Mouse (Mus musculus) stomach, embryonic 15.5 days (tissue): ENCODE data around the gene Acadvl. TPM values are rescaled to one million over a fixed set of nuclear protein-coding genes. Genes with fewer than 3 reads are reported as not detected.

ENCODE experiments used
- ATAC-seq: fragments of 200-750 bp; cut with Nextera tagmentation; 2 replicates; pipeline ENCODE4 v1.8.0; 2017; ENCODE audit warnings: low read depth, moderate number of reproducible peaks, moderate TSS enrichment; ENCODE audit not compliant: insufficient read depth, low FRiP score
- H3K27ac ChIP-seq: fragments of 300-500 bp; sonication (generic); 2 replicates; pipeline ENCODE4 v1.5.1; 2015; ENCODE audit warnings: mild to moderate bottlenecking, inconsistent platforms
- H3K27me3 ChIP-seq: fragments of 300-500 bp; sonication (generic); replicated peaks from 2 replicates; pipeline ENCODE4 v1.6.1; 2015; ENCODE audit warnings: inconsistent platforms
- H3K36me3 ChIP-seq: fragments of 300-500 bp; sonication (generic); 2 replicates; pipeline ENCODE4 v1.6.1; 2015; ENCODE audit warnings: inconsistent platforms
- H3K4me1 ChIP-seq: fragments of 300-500 bp; sonication (generic); 2 replicates; pipeline ENCODE4 v1.6.1; 2015; ENCODE audit warnings: inconsistent platforms
- H3K4me2 ChIP-seq: fragments of 300-500 bp; sonication (generic); 2 replicates; pipeline ENCODE4 v1.6.1; 2015; ENCODE audit warnings: mild to moderate bottlenecking, inconsistent platforms
- H3K4me3 ChIP-seq: fragments of 300-500 bp; sonication (generic); replicated peaks from 2 replicates; pipeline ENCODE4 v1.5.1; 2015; ENCODE audit warnings: inconsistent platforms
- H3K9ac ChIP-seq: fragments of 300-500 bp; sonication (generic); 2 replicates; pipeline ENCODE4 v1.6.1; 2015; ENCODE audit warnings: inconsistent platforms
- H3K9me3 ChIP-seq: fragments of 300-500 bp; sonication (generic); 2 replicates; pipeline ENCODE4 v1.6.1; 2016; ENCODE audit warnings: inconsistent platforms
- WGBS: fragments of 180-500 bp; shearing (Covaris S2); methylation state at CpG from one replicate; pipeline ENCODE4 v1.1.7; 2015; 5-methylcytosine and 5-hydroxymethylcytosine counted together
- polyA plus RNA-seq: library from polyadenylated mRNA; unstranded; fragments of >200 nt; fragmentation: Nextera tagmentation; extraction: Ambion mirVana; gene quantifications from 2 replicates; pipeline ENCODE4 v1.2.1, GENCODE M21; 2015

The Acadvl gene
- polyA plus RNA-seq, 1 experiment from 2014 or later: 84.8 TPM

DNA sequence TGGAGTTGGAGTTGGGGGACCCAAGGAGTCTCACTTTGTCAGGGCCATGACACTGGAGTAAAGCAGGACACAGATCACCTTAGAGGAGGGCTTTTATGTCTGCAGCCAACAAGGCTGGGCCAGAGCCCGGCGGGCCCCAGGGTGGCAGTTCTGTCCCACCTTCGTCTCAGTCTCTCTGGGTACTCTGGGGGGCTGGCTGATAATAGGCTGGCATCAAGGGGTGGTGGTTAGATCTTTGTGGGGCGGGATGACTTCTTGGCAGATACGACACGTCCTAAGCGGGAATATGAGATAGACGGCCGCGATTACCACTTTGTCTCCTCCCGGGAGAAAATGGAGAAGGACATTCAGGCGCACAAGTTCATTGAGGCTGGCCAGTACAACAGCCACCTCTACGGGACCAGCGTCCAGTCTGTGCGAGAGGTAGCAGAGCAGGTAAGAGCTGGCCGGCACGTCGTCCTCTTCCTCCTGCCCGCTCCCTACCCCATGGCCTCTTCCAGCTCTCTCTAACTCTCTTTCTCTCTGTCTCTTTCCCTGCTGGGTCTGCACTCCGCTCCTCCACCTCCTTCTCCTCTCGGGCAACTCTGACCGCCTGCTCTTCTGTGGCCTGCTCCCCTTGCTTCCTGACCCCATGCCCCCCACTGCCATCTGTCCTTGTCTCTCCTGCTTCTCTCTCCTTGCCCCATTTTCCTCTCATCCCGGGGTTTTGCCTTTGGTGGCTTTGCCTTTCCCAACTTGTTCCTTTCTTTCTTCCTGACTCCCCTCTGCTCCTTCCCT is 27.3 kb upstream of the Acadvl start:
- H3K36me3 ChIP-seq: peaks cover 7% of the 10 kb centered on the region; the same call in 1 of the 2 replicates
- WGBS: 89% methylated on average over 23 of the region's 23 CpGs

GRCm38 (mm10) chr11:70040184-70040583 is 25.0 kb upstream of the Acadvl start:
- no peak overlapping the region for H3K9ac ChIP-seq
- no peaks in the 10 kb centered on the region for H3K9me3 ChIP-seq
- no peak overlapping the region for H3K27ac ChIP-seq
- no peak overlapping the region for H3K4me2 ChIP-seq
- no peak for ATAC-seq
- 88% methylated on average over 7 of the region's 7 CpGs for WGBS
- no peaks in the 10 kb centered on the region for H3K4me1 ChIP-seq
- no peaks in the 10 kb centered on the region for H3K27me3 ChIP-seq
- H3K4me3 ChIP-seq: no peak overlapping the region
- peaks cover 7% of the 10 kb centered on the region; the same call in 1 of the 2 replicates for H3K36me3 ChIP-seq

More for the DNA sequence above, 27.3 kb upstream of the Acadvl start:
- Histone ChIP-seq H3K4me2 (no peak overlapping the region), H3K4me3 (no peak overlapping the region), H3K27ac (no peak overlapping the region), H3K27me3 (no peaks in the 10 kb centered on the region), H3K9me3 (no peaks in the 10 kb centered on the region), H3K9ac (no peak overlapping the region), H3K4me1 (no peaks in the 10 kb centered on the region)
- ATAC-seq: no peak

DNA sequence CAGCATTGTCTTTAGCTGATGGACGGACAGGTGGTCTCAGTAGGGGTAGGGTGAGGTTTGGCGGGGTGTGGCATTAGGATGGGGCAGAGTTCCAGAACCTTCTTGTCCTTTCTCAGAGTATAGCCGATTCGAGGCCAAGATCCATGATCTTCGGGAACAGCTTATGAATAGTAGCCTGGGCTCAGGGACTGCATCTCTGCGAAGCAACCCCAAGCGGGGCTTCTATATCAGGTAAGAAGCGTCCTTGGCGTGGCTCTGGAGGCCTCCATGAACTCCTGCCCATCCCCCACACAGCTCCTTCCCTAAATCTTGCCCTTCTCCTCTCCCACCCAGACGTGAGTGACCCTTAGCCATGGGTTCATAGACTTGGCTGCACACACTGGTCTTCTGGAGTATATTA is 24.4 kb upstream of the Acadvl start:
- H3K9me3 ChIP-seq: no peaks in the 10 kb centered on the region
- 89% methylated on average over 10 of the region's 10 CpGs for WGBS
- no peak overlapping the region for H3K27ac ChIP-seq
- no peak for ATAC-seq
- peaks cover 7% of the 10 kb centered on the region; the same call in 1 of the 2 replicates for H3K36me3 ChIP-seq
- no peak overlapping the region for H3K4me3 ChIP-seq
- no peaks in the 10 kb centered on the region for H3K27me3 ChIP-seq
- no peaks in the 10 kb centered on the region for H3K4me1 ChIP-seq
- H3K9ac ChIP-seq: no peak overlapping the region
- H3K4me2 ChIP-seq: no peak overlapping the region

DNA sequence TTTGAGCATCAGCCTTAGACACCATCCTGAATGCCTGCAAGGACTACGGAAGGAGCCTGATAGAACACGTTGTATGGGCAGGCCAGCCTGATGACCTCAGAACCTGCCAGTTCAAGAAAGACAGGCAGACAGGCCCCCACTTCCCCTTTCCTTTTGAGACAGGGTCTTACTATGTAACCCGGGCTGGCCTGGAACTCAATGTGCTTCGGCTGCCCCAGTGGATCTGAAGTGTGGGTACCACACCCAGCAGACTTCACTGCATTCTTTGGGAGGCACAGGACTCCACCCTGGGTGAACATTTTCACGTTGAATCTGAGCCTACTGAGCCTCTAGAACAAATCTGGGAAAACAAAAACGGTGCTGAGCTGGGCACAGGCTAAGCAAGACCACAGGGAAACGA is 23.0 kb upstream of the Acadvl start:
- H3K27ac ChIP-seq: no peak overlapping the region
- no peak overlapping the region for H3K9ac ChIP-seq
- 68% methylated on average over 7 of the region's 7 CpGs for WGBS
- H3K9me3 ChIP-seq: no peaks in the 10 kb centered on the region
- H3K4me2 ChIP-seq: no peak overlapping the region
- no peak overlapping the region for H3K4me3 ChIP-seq
- H3K27me3 ChIP-seq: no peaks in the 10 kb centered on the region
- H3K36me3 ChIP-seq: peaks cover 7% of the 10 kb centered on the region; the same call in 1 of the 2 replicates
- ATAC-seq: no peak
- no peaks in the 10 kb centered on the region for H3K4me1 ChIP-seq

DNA sequence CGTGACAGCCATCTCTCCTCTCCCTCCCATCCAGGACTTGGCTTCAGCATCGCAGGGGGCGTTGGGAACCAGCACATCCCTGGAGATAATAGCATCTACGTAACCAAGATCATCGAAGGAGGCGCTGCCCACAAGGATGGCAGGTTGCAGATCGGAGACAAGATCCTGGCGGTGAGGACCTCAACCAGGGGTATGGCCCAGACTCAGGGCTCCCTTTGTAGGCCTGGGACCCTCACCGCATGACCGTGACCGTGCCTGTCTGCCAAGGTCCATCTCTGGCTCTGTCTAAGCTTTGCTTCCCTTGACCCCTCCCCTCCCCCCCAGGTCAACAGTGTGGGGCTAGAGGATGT is 16.1 kb upstream of the Acadvl start:
- Histone ChIP-seq H3K4me2 (no peak overlapping the region), H3K9me3 (no peaks in the 10 kb centered on the region), H3K36me3 (peaks cover 12% of the 10 kb centered on the region), H3K4me3 (no peak overlapping the region), H3K9ac (no peak overlapping the region), H3K27ac (no peak overlapping the region), H3K27me3 (no peaks in the 10 kb centered on the region), H3K4me1 (peaks cover 42% of the 10 kb centered on the region)
- no peak for ATAC-seq
- WGBS: 95% methylated on average over 11 of the region's 11 CpGs

- 93% methylated on average over 28 of the region's 28 CpGs for WGBS
- H3K4me2 ChIP-seq: no peak overlapping the region
- peaks cover 47% of the 10 kb centered on the region for H3K4me1 ChIP-seq
- no peaks in the 10 kb centered on the region for H3K9me3 ChIP-seq
- no peak overlapping the region for H3K9ac ChIP-seq
- H3K4me3 ChIP-seq: no peak overlapping the region
- no peak for ATAC-seq
- H3K27me3 ChIP-seq: no peaks in the 10 kb centered on the region
- H3K36me3 ChIP-seq: peaks cover 12% of the 10 kb centered on the region
- H3K27ac ChIP-seq: no peak overlapping the region
Measured at GRCm38 (mm10) chr11:70030651-70031320, 15.6 kb upstream of the Acadvl start.

DNA sequence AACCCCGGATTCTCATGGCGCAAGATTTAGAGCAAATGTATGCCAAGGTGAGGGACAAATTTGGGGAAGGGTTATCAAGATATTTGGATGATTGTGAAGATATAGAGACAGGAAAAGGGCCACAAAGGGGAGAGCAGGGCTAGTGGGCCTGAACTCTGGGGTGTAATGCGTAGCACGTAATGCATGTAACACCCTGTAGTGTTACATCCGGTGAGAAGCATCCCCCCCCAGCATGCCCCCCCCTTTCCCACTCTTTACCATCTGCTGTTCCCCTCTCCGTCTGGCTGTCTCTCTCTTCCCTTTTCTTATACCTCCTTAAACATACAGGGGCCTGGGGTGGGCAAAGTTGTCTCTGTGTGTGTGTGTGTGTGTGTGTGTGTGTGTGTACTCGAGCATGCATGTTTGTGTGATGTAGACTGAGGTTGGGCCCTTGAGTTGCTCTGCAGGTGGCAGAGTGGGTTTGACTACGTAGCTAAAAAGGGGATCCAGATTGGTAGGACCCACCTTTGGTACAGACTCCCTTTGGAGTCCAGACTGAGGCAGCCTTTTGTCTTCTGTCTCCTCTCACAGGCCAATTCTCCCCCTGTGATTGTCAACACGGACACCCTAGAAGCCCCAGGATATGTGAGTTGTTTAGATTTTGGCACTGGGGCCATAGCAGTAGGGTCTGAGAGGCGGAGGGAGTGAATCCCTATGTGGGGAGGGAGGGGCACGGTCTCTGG is 14.8 kb upstream of the Acadvl start:
- Histone ChIP-seq H3K4me1 (peaks cover 55% of the 10 kb centered on the region), H3K9me3 (no peaks in the 10 kb centered on the region), H3K4me3 (peak overlapping the region; percentile 32; the same call in 1 of the 2 replicates), H3K9ac (no peak overlapping the region), H3K36me3 (peaks cover 12% of the 10 kb centered on the region), H3K27me3 (no peaks in the 10 kb centered on the region), H3K4me2 (peak overlapping the region; percentile 63), H3K27ac (peak overlapping the region; percentile 88)
- WGBS: 32% methylated on average over 11 of the region's 11 CpGs
- ATAC-seq: no peak

- peaks cover 56% of the 10 kb centered on the region for H3K4me1 ChIP-seq
Measured at GRCm38 (mm10) chr11:70029130-70029801, 14.1 kb upstream of the Acadvl start.

GRCm38 (mm10) chr11:70028401-70029129 is 13.4 kb upstream of the Acadvl start:
- peak overlapping the region; percentile 88 for H3K27ac ChIP-seq
- H3K9ac ChIP-seq: no peak overlapping the region
- no peaks in the 10 kb centered on the region for H3K9me3 ChIP-seq
- no peaks in the 10 kb centered on the region for H3K27me3 ChIP-seq
- H3K4me3 ChIP-seq: peak overlapping the region; percentile 32; the same call in 1 of the 2 replicates
- peaks cover 59% of the 10 kb centered on the region for H3K4me1 ChIP-seq
- peak overlapping the region; percentile 63 for H3K4me2 ChIP-seq
- no peak for ATAC-seq
- peaks cover 12% of the 10 kb centered on the region for H3K36me3 ChIP-seq
- WGBS: 19% methylated on average over 12 of the region's 12 CpGs

More at GRCm38 (mm10) chr11:70029130-70029801, 14.1 kb upstream of the Acadvl start:
- no peaks in the 10 kb centered on the region for H3K27me3 ChIP-seq
- peak overlapping the region; percentile 32 for H3K4me3 ChIP-seq
- H3K9me3 ChIP-seq: no peaks in the 10 kb centered on the region
- peak overlapping the region; percentile 88 for H3K27ac ChIP-seq
- peak; percentile 66 for ATAC-seq
- H3K4me2 ChIP-seq: peak overlapping the region; percentile 63
- peaks cover 12% of the 10 kb centered on the region for H3K36me3 ChIP-seq
- WGBS: under 1% methylated on average over 20 of the region's 20 CpGs
- H3K9ac ChIP-seq: no peak overlapping the region

DNA sequence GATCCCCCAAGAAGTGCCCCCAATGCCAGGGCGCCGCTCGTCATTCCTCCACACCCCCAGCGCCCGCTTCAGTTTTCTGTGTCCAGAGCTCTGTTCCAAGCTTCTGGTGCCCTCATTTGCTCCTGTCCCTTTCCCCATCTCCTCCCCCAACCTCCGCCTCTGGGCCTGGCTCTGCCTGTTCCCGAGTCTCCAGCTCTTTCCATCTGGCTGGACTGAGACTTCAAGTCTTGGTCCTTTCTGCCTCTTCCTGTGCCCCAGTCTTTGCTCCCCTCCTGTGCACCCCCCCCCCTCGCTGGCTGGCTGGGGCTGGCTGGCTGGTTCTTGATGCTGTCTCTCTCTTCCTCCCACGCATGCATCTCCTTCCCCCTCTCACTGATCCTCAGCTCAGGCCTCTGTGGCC is 12.2 kb upstream of the Acadvl start:
- Histone ChIP-seq H3K27ac (peak overlapping the region; percentile 57), H3K9me3 (no peaks in the 10 kb centered on the region), H3K4me1 (peaks cover 59% of the 10 kb centered on the region), H3K4me3 (peak overlapping the region; percentile 40), H3K27me3 (no peaks in the 10 kb centered on the region), H3K4me2 (peak overlapping the region; percentile 63), H3K36me3 (peaks cover 12% of the 10 kb centered on the region), H3K9ac (no peak overlapping the region)
- WGBS: 46% methylated on average over 9 of the region's 9 CpGs
- no peak for ATAC-seq

DNA sequence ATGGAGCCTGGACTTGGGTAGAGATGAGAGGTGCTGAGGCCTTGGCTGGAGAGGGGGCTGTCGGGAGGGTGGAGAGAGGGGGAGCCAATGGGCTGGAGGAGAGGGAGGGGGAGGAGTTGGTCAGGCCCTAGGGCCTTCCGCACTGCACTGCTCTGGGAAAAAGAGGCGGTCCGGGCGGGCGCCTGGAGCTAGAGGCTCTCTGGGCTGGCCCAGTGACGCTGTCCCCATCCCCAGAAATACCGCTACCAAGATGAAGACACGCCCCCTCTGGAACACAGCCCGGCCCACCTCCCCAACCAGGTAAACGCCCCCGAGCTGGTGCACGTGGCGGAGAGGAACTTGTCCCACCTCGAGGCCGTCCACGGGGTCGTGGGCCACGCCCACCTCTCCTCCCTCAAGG is 11.5 kb upstream of the Acadvl start:
- peak; percentile 70 for ATAC-seq
- H3K9me3 ChIP-seq: no peaks in the 10 kb centered on the region
- peak overlapping the region; percentile 63 for H3K4me2 ChIP-seq
- peak overlapping the region; percentile 57 for H3K27ac ChIP-seq
- WGBS: 8% methylated on average over 19 of the region's 19 CpGs
- H3K27me3 ChIP-seq: no peaks in the 10 kb centered on the region
- no peak overlapping the region for H3K9ac ChIP-seq
- peak overlapping the region; percentile 40 for H3K4me3 ChIP-seq
- H3K36me3 ChIP-seq: peaks cover 9% of the 10 kb centered on the region
- peaks cover 59% of the 10 kb centered on the region for H3K4me1 ChIP-seq
